Comparison of ENCODE assay signal across 8 mouse cellular contexts in genomic region chr6:115987096-115987747, GRCm38 (mm10). TPM values are rescaled to one million over a fixed set of nuclear protein-coding genes. Genes with fewer than 3 reads are reported as not detected.
DNase-seq lines count a peak whose midpoint lies in the region; ATAC-seq and TF ChIP-seq lines count a peak whose summit lies in the region.

No protein-coding gene starts in this region.

- H3K27ac ChIP-seq in heart, embryonic 13.5 days (replicated peaks): 0 out of 2 replicates have a peak overlapping the region, but pooled peaks have one; percentile 2
- peak overlapping the region; percentile 36 for H3K27ac ChIP-seq in bone marrow, adult 2 months (ENCODE audit: control insufficient read depth, insufficient read depth, low read depth, low read length, poor library complexity)

- ATAC-seq in heart, embryonic 13.5 days (ENCODE audit: extremely low read depth, insufficient number of reproducible peaks, low FRiP score, low TSS enrichment): no peak

- peak overlapping the region; percentile 86 for H3K9ac ChIP-seq in heart, embryonic 13.5 days

- no peaks in the 10 kb centered on the region for H3K9me3 ChIP-seq in heart, embryonic 13.5 days

- peaks cover 89% of the 10 kb centered on the region for H3K4me1 ChIP-seq in heart, embryonic 13.5 days
- H3K4me1 ChIP-seq in bone marrow, adult 2 months (ENCODE audit: control insufficient read depth, insufficient read depth, low read length): peaks cover 2% of the 10 kb centered on the region

- H3K4me2 ChIP-seq in heart, embryonic 13.5 days: peak overlapping the region; percentile 76

- DNase-seq in heart, adult 18-20 months: no peak
- peak; percentile 48 for DNase-seq in A20 (ENCODE audit: low read depth, low spot score)
- peak; percentile 69 for DNase-seq in kidney, postnatal 10 days
- DNase-seq in T-cell, adult 2 months (ENCODE audit: low spot score): no peak
- DNase-seq in urinary bladder, postnatal 25 days (ENCODE audit: low spot score): no peak
- no peak for DNase-seq in left cerebral cortex, adult 18-20 months (ENCODE audit: low spot score in 2 of 2)

- no peaks in the 10 kb centered on the region for H3K36me3 ChIP-seq in heart, embryonic 13.5 days

- H3K27me3 ChIP-seq in heart, embryonic 13.5 days (replicated peaks): peaks cover 6% of the 10 kb centered on the region

- no peak for TF ChIP-seq POLR2A in bone marrow, adult 2 months (IDR thresholded peaks at IDR 0.05; ENCODE audit: borderline replicate concordance, control insufficient read depth, low read depth, low read length)

- peak overlapping the region; percentile 67 for H3K4me3 ChIP-seq in heart, embryonic 13.5 days
- no peak overlapping the region for H3K4me3 ChIP-seq in bone marrow, adult 2 months (replicated peaks; ENCODE audit: control insufficient read depth, low read depth, low read length)

- no peak for TF ChIP-seq CTCF in bone marrow, adult 2 months (IDR thresholded peaks at IDR 0.05; ENCODE audit: control insufficient read depth, insufficient read depth, low read length)

- 58% methylated on average over 9 of the region's 9 CpGs for WGBS in heart, embryonic 13.5 days
- 23% methylated on average over 9 of the region's 9 CpGs for WGBS in bone marrow, adult 2 months

RNA-seq across cellular contexts. Expression of gene Plxnd1, which starts 7.6 kb away (rescaled TPM):
- polyA plus RNA-seq in heart, embryonic 13.5 days (2015; fragmentation: Nextera tagmentation; extraction: Ambion mirVana): 39.6 and 43.5 TPM in 2 replicates
- total RNA-seq in heart, adult 18-20 months (2021): 10 to 100 TPM; 54.6 to 68.7 TPM
- polyA plus RNA-seq in bone marrow, adult 2 months (2011; ENCODE audit: insufficient read depth, insufficient read length, low replicate concordance, missing spikeins): 13.7 and 23.8 TPM in 2 replicates
- total RNA-seq in left cerebral cortex, adult 18-20 months (2021): 100 to 1,000 TPM; 103 to 123 TPM

RNA-seq across cellular contexts. Expression of gene H1foo, which starts 42.5 kb away (rescaled TPM):
- polyA plus RNA-seq in heart, embryonic 13.5 days (2015; fragmentation: Nextera tagmentation; extraction: Ambion mirVana): not detected in 2 replicates
- total RNA-seq in heart, adult 18-20 months (2021): not detected
- not detected in 2 replicates for polyA plus RNA-seq in bone marrow, adult 2 months (2011; ENCODE audit: insufficient read depth, insufficient read length, low replicate concordance, missing spikeins)
- not detected for total RNA-seq in left cerebral cortex, adult 18-20 months (2021)

RNA-seq across cellular contexts. Expression of gene Rho, which starts 55.7 kb away (rescaled TPM):
- polyA plus RNA-seq in heart, embryonic 13.5 days (2015; fragmentation: Nextera tagmentation; extraction: Ambion mirVana): 0.08 TPM in 1 of 2 replicates, not detected in the other
- not detected for total RNA-seq in heart, adult 18-20 months (2021)
- not detected in 2 replicates for polyA plus RNA-seq in bone marrow, adult 2 months (2011; ENCODE audit: insufficient read depth, insufficient read length, low replicate concordance, missing spikeins)
- under 1 TPM; 0.63 to 0.70 TPM for total RNA-seq in left cerebral cortex, adult 18-20 months (2021)

Comparison
In these comparisons a context has a peak if more than half of its experiments do, and no peak if none do; other contexts are left out.
1. DNase-seq: peak in A20 (single experiment) and kidney, postnatal 10 days (single experiment); none in heart, adult 18-20 months (0 of 2), T-cell, adult 2 months (single experiment), urinary bladder, postnatal 25 days (single experiment) and left cerebral cortex, adult 18-20 months (0 of 2).